15 mouse cellular contexts compared by ENCODE assay signal in genomic region chr9:41172426-41172825, GRCm38 (mm10).
"Had no signal": no experiment of that assay in that cellular context is flagged by ENCODE, and none has a peak within 500 bp of the region (broad histone marks: within the 10 kb centered on the region; RNA-seq: fewer than 3 reads in every experiment).

No protein-coding gene starts in this region.

- H3K9me3 ChIP-seq: limb, embryonic 10.5 days; midbrain, embryonic 15.5 days; neural tube, embryonic 13.5 days; stomach, embryonic 15.5 days had no signal

- H3K4me1 ChIP-seq: stomach, embryonic 15.5 days had no signal

- H3K27me3 ChIP-seq: midbrain, embryonic 15.5 days; neural tube, embryonic 13.5 days; stomach, embryonic 15.5 days had no signal

- DNase-seq: kidney, adult 11 months; kidney, adult 9 months; kidney, postnatal 4 days; lung, embryonic 14.5 days; lung, postnatal 4 days; retina, postnatal 1 day; thymus, adult 2 months; thymus, postnatal 25 days had no signal

- H3K27ac ChIP-seq: kidney, postnatal 0 days; layer of hippocampus, adult 2 months; limb, embryonic 10.5 days; midbrain, embryonic 15.5 days; neural tube, embryonic 13.5 days; stomach, embryonic 15.5 days had no signal

- ATAC-seq: midbrain, embryonic 15.5 days had no signal

- H3K4me2 ChIP-seq: lung, embryonic 14.5 days; midbrain, embryonic 11.5 days; midbrain, embryonic 15.5 days; neural tube, embryonic 13.5 days; stomach, embryonic 15.5 days had no signal

- H3K4me3 ChIP-seq: layer of hippocampus, adult 2 months; limb, embryonic 10.5 days; midbrain, embryonic 15.5 days; neural tube, embryonic 13.5 days; stomach, embryonic 15.5 days had no signal

- H3K9ac ChIP-seq: lung, embryonic 14.5 days; midbrain, embryonic 15.5 days; neural tube, embryonic 13.5 days; stomach, embryonic 15.5 days had no signal

- H3K36me3 ChIP-seq: limb, embryonic 10.5 days; midbrain, embryonic 15.5 days; neural tube, embryonic 13.5 days; stomach, embryonic 15.5 days had no signal
